Mouse (Mus musculus) hindbrain, embryonic 16.5 days (tissue): Measurements from ENCODE around the gene 2700097O09Rik. TPM values are rescaled to one million over a fixed set of nuclear protein-coding genes. Genes with fewer than 3 reads are reported as not detected.

Experiments
- ATAC-seq: fragments of 200-750 bp; cut with Nextera tagmentation; 2 replicates; pipeline ENCODE4 v1.8.0; 2017; ENCODE audit warnings: moderate TSS enrichment, moderate library complexity
- H3K27ac ChIP-seq: fragments of 300-500 bp; sonication (generic); 2 replicates; pipeline ENCODE4 v1.5.1; 2014; ENCODE audit warnings: low read depth, mild to moderate bottlenecking, control low read depth, low read length, moderate library complexity
- H3K27me3 ChIP-seq: fragments of 300-500 bp; sonication (generic); replicated peaks from 2 replicates; pipeline ENCODE4 v1.6.1; 2014; ENCODE audit warnings: low read length; ENCODE audit not compliant: control insufficient read depth, insufficient read depth
- H3K36me3 ChIP-seq: fragments of 300-500 bp; sonication (generic); 2 replicates; pipeline ENCODE4 v1.6.1; 2014; ENCODE audit warnings: mild to moderate bottlenecking, low read length, moderate library complexity, mixed read lengths; ENCODE audit not compliant: control insufficient read depth, insufficient read depth
- H3K4me1 ChIP-seq: fragments of 300-500 bp; sonication (generic); 2 replicates; pipeline ENCODE4 v1.6.1; 2014; ENCODE audit warnings: low read depth, low read length; ENCODE audit not compliant: control insufficient read depth, insufficient read depth
- H3K4me2 ChIP-seq: fragments of 300-500 bp; sonication (generic); 2 replicates; pipeline ENCODE4 v1.6.1; 2014; ENCODE audit warnings: mild to moderate bottlenecking, low read length, control low read depth, moderate library complexity
- H3K4me3 ChIP-seq: fragments of 300-500 bp; sonication (generic); 2 replicates; pipeline ENCODE4 v1.5.1; 2014; ENCODE audit warnings: mild to moderate bottlenecking, low read length, control low read depth, moderate library complexity
- H3K9ac ChIP-seq: fragments of 300-500 bp; sonication (generic); 2 replicates; pipeline ENCODE4 v1.6.1; 2014; ENCODE audit warnings: low read depth, mild to moderate bottlenecking, control low read depth, low read length, moderate library complexity
- H3K9me3 ChIP-seq: fragments of 300-500 bp; sonication (generic); 2 replicates; pipeline ENCODE4 v1.6.1; 2014; ENCODE audit warnings: mild to moderate bottlenecking, low read length, moderate library complexity; ENCODE audit not compliant: control insufficient read depth
- whole genome bisulfite sequencing: fragments of 180-500 bp; shearing (Covaris S2); extraction: QIAGEN DNeasy Blood & Tissue Kit; methylation state at CpG from one replicate; pipeline ENCODE4 v1.1.7; 2014; 5-methylcytosine and 5-hydroxymethylcytosine counted together
- polyA plus RNA-seq: library from polyadenylated mRNA; unstranded; fragments of >200 nt; fragmentation: Nextera tagmentation; extraction: Ambion mirVana; gene quantifications from 2 replicates; pipeline ENCODE4 v1.2.1, GENCODE M21; 2015

The 2700097O09Rik gene
- polyA plus RNA-seq, 1 experiment from 2014 or later = 33.0 TPM

GRCm38 (mm10) chr12:54998411-54998810 lies 81.5 kb downstream of the 2700097O09Rik start:
- WGBS = 78% methylated on average over 5 of the region's 5 CpGs
- H3K4me1 ChIP-seq = no peaks in the 10 kb centered on the region
- no peak overlapping the region for H3K4me2 ChIP-seq
- H3K9ac ChIP-seq = no peak overlapping the region
- no peaks in the 10 kb centered on the region for H3K36me3 ChIP-seq
- H3K27me3 ChIP-seq = no peaks in the 10 kb centered on the region
- no peaks in the 10 kb centered on the region for H3K9me3 ChIP-seq
- no peak overlapping the region for H3K4me3 ChIP-seq
- ATAC-seq = no peak
- H3K27ac ChIP-seq = no peak overlapping the region

GRCm38 (mm10) chr12:54996979-54997474 lies 82.9 kb downstream of the 2700097O09Rik start:
- no peak overlapping the region for H3K9ac ChIP-seq
- H3K27me3 ChIP-seq = no peaks in the 10 kb centered on the region
- no peaks in the 10 kb centered on the region for H3K9me3 ChIP-seq
- no peak overlapping the region for H3K27ac ChIP-seq
- no peak for ATAC-seq
- no peak overlapping the region for H3K4me2 ChIP-seq
- H3K4me3 ChIP-seq = no peak overlapping the region
- WGBS = 87% methylated on average over 6 of the region's 6 CpGs
- H3K36me3 ChIP-seq = no peaks in the 10 kb centered on the region
- H3K4me1 ChIP-seq = no peaks in the 10 kb centered on the region

- no peaks in the 10 kb centered on the region for H3K9me3 ChIP-seq
- H3K27ac ChIP-seq = no peak overlapping the region
- no peak overlapping the region for H3K9ac ChIP-seq
- H3K36me3 ChIP-seq = no peaks in the 10 kb centered on the region
- no peaks in the 10 kb centered on the region for H3K27me3 ChIP-seq
- H3K4me2 ChIP-seq = no peak overlapping the region
- H3K4me3 ChIP-seq = no peak overlapping the region
- H3K4me1 ChIP-seq = no peaks in the 10 kb centered on the region
- no peak for ATAC-seq
- WGBS = 80% methylated on average over 3 of the region's 3 CpGs
These were observed 83.9 kb downstream of the 2700097O09Rik start for GRCm38 (mm10) chr12:54995965-54996364.

Other genes with a start within 250 kb of the 2700097O09Rik start
- 317 and 323 TPM in 2 replicates for gene Cfl2, start 217.2 kb downstream of the 2700097O09Rik start, polyA plus RNA-seq
- gene Gm20403, start 93.6 kb downstream of the 2700097O09Rik start, polyA plus RNA-seq = not detected in 2 replicates
- 5.6 and 6.5 TPM in 2 replicates for gene Baz1a, start 65.8 kb downstream of the 2700097O09Rik start, polyA plus RNA-seq
- 186 and 190 TPM in 2 replicates for gene Srp54a, start 152 bp upstream of the 2700097O09Rik start, polyA plus RNA-seq
- 74.3 and 84.4 TPM in 2 replicates for gene Fam177a, start 44.4 kb upstream of the 2700097O09Rik start, polyA plus RNA-seq
- 55.5 and 64.7 TPM in 2 replicates for gene Srp54b, start 75.0 kb upstream of the 2700097O09Rik start, polyA plus RNA-seq
- gene 1700047I17Rik2, start 119.5 kb upstream of the 2700097O09Rik start, polyA plus RNA-seq = not detected in 2 replicates
- 75.8 and 78.3 TPM in 2 replicates for gene Srp54c, start 150.1 kb upstream of the 2700097O09Rik start, polyA plus RNA-seq
- 9.4 and 12.0 TPM in 2 replicates for gene 1110008L16Rik, start 219.5 kb upstream of the 2700097O09Rik start, polyA plus RNA-seq
- gene Ppp2r3c, start 222.9 kb upstream of the 2700097O09Rik start, polyA plus RNA-seq = 18.0 and 23.2 TPM in 2 replicates